Mouse (Mus musculus) cerebellum, adult 2 months (tissue): ENCODE measurements at regions not wholly inside any gene's neighbourhood (a gene's known extent, or its start where the extent isn't known, plus 50 kb on each side); places are given as distances from the start of the nearest gene placed in this dataset.

Experiments
- CTCF ChIP-seq: fragments of 200-500 bp; IDR thresholded peaks from 2 replicates; pipeline ENCODE4 v1.5.1; 2011; ENCODE audit warnings: low read depth, mild to moderate bottlenecking, control low read depth, low read length, moderate library complexity, borderline replicate concordance; ENCODE audit not compliant: insufficient read depth
- POLR2A ChIP-seq: fragments of 200-500 bp; IDR thresholded peaks from 2 replicates; pipeline ENCODE4 v1.6.1; 2011; ENCODE audit warnings: low read length, control low read depth, borderline replicate concordance; ENCODE audit not compliant: insufficient read depth

DNA sequence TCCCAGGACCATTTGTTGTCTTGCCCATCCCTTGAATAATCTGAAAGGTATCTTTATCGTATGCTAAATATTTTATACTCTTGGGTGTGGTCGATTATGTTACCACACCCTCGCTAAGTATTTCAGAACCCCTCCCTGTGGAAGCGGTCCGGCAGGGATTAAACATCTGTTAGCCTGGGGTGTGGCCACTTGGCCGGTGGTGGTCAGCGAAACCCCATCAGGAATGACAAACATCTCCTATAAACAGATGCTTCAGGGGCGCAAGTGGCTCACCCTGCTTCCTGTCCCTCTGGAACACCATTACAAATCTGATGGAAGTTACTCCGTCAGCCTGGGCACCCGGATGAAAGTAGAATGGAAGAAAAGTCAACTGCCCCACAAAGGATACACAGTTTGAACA is 119.8 kb upstream of the Dyrk2 start:
- no peak for TF ChIP-seq CTCF
- TF ChIP-seq POLR2A: no peak
